Mouse (Mus musculus): ENCODE data around the gene Ino80d. TPM values are rescaled to one million over a fixed set of nuclear protein-coding genes. Genes with fewer than 3 reads are reported as not detected.

Ino80d gene
- polyA plus RNA-seq, 1 experiment from 2014 or later, result 4.9 TPM

DNA sequence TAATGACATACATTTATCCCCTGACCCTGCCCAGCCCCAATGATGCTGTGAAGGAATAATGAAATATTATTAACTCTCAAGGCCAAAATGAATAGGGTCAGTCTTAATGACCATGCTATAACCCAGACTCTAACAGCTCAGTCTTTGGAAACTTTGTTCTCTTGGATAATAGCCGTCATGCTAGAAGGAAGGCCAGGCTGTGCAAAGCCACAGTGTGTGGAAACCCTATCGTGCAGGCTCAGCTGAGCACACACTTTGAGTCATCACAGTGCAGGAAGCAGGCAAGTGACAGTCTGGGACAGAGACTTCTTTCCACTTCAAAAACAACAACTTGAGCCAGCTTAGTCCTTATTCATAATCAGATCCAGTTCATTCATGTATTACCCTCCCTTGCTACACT is 126.9 kb downstream of the Ino80d start:
- H3K27me3 ChIP-seq (ENCODE audit: control insufficient read depth, insufficient read depth, low read depth, low read length), result no peaks in the 10 kb centered on the region
- 34% methylated on average over 2 of the region's 2 CpGs for WGBS (ENCODE audit: insufficient replicate concordance)
- no peak for ATAC-seq (ENCODE audit: low read depth)
- no peak overlapping the region for H3K9ac ChIP-seq (ENCODE audit: low read depth, low read length)
- no peak overlapping the region for H3K4me2 ChIP-seq (ENCODE audit: low read depth, low read length)
- H3K9me3 ChIP-seq (replicated peaks; ENCODE audit: control insufficient read depth, low read length), result no peaks in the 10 kb centered on the region
- H3K36me3 ChIP-seq (ENCODE audit: control insufficient read depth, insufficient read depth), result no peaks in the 10 kb centered on the region
- no peak overlapping the region for H3K4me3 ChIP-seq (ENCODE audit: low read depth, low read length)
- H3K4me1 ChIP-seq (ENCODE audit: control insufficient read depth, low read depth, low read length), result no peaks in the 10 kb centered on the region; the same call in 1 of the 2 replicates
- H3K27ac ChIP-seq (ENCODE audit: low read length), result no peak overlapping the region

DNA sequence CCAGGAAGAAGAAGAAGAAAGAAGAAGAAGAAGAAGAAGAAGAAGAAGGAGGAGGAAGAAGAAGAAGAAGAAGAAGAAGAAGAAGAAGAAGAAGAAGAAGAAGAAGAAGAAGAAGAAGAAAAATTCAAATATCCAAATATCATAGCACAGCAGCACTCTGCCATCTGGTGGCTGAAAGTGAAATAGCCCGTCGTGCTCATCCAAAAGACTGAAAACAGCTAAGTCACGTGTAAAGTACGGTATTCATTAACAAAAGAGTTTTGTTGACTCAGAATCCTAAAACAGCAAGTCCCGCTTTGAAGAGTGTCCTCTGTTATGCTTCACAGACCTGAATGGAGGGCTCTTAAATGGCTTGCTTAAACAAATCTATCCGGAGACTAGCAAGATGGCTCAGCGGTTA is 128.2 kb downstream of the Ino80d start:
- H3K27me3 ChIP-seq (ENCODE audit: control insufficient read depth, insufficient read depth, low read depth, low read length), result no peaks in the 10 kb centered on the region
- WGBS (ENCODE audit: insufficient replicate concordance), result 24% methylated on average over 7 of the region's 7 CpGs
- H3K4me2 ChIP-seq (ENCODE audit: low read depth, low read length), result peak overlapping the region; percentile 30
- no peaks in the 10 kb centered on the region for H3K36me3 ChIP-seq (ENCODE audit: control insufficient read depth, insufficient read depth)
- no peak overlapping the region; the same call in 1 of the 2 replicates for H3K4me3 ChIP-seq (ENCODE audit: low read depth, low read length)
- ATAC-seq (ENCODE audit: low read depth), result no peak
- H3K27ac ChIP-seq (ENCODE audit: low read length), result no peak overlapping the region
- no peak overlapping the region for H3K9ac ChIP-seq (ENCODE audit: low read depth, low read length)
- no peaks in the 10 kb centered on the region for H3K9me3 ChIP-seq (replicated peaks; ENCODE audit: control insufficient read depth, low read length)
- H3K4me1 ChIP-seq (ENCODE audit: control insufficient read depth, low read depth, low read length), result no peaks in the 10 kb centered on the region; the same call in 1 of the 2 replicates

DNA sequence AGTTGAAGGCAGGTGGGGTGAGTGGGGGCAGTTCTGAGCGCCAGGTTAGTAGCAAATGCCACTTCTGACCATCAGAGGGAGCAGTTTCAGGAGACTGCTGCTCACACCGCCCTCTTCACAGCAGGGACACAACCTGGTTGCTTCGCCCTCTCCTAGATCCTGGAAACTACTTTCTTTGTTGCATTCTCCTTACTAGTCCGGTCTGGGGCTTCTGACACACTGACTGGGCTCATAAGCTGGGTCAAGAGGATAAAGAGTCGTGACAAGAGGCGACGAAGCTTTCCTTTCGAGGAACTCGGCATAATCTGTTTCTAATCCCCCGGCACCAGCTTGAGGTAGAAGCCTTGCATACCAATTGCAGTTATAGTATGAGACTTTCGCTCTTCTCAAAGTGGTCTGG is 129.9 kb downstream of the Ino80d start:
- no peak overlapping the region for H3K27ac ChIP-seq (ENCODE audit: low read length)
- no peaks in the 10 kb centered on the region for H3K36me3 ChIP-seq (ENCODE audit: control insufficient read depth, insufficient read depth)
- no peak for ATAC-seq (ENCODE audit: low read depth)
- no peaks in the 10 kb centered on the region; the same call in 1 of the 2 replicates for H3K4me1 ChIP-seq (ENCODE audit: control insufficient read depth, low read depth, low read length)
- peak overlapping the region; percentile 28; the same call in 1 of the 2 replicates for H3K4me2 ChIP-seq (ENCODE audit: low read depth, low read length)
- H3K9me3 ChIP-seq (replicated peaks; ENCODE audit: control insufficient read depth, low read length), result no peaks in the 10 kb centered on the region
- WGBS (ENCODE audit: insufficient replicate concordance), result 35% methylated on average over 11 of the region's 11 CpGs
- H3K9ac ChIP-seq (ENCODE audit: low read depth, low read length), result no peak overlapping the region
- H3K27me3 ChIP-seq (ENCODE audit: control insufficient read depth, insufficient read depth, low read depth, low read length), result no peaks in the 10 kb centered on the region
- no peak overlapping the region for H3K4me3 ChIP-seq (ENCODE audit: low read depth, low read length)

DNA sequence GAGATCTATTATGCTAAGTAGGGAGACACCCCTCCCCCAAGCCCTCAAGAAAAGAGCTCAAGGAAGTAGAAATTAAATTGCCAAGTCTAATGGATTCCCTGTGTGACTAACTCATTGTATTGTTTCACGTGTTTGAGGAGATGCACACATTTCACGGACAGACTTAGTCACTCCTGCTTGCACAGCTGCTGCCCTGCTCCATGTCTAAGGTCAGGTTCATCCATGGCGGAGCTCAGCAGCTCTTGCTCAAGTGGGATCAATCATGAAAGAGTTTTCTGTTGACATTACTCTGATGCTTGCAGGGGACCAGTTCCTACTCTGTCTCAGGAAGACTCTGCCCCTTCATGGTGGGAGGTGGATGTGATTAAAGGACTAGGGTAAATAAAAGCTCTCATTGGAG is 137.7 kb downstream of the Ino80d start:
- no peak overlapping the region for H3K9ac ChIP-seq (ENCODE audit: low read depth, low read length)
- no peaks in the 10 kb centered on the region for H3K36me3 ChIP-seq (ENCODE audit: control insufficient read depth, insufficient read depth)
- H3K4me2 ChIP-seq (ENCODE audit: low read depth, low read length), result no peak overlapping the region
- no peak overlapping the region for H3K27ac ChIP-seq (ENCODE audit: low read length)
- H3K4me3 ChIP-seq (ENCODE audit: low read depth, low read length), result no peak overlapping the region
- ATAC-seq (ENCODE audit: low read depth), result peak; percentile 87
- no peaks in the 10 kb centered on the region for H3K27me3 ChIP-seq (ENCODE audit: control insufficient read depth, insufficient read depth, low read depth, low read length)
- no peaks in the 10 kb centered on the region for H3K4me1 ChIP-seq (ENCODE audit: control insufficient read depth, low read depth, low read length)
- 48% methylated on average over 3 of the region's 3 CpGs for WGBS (ENCODE audit: insufficient replicate concordance)
- no peaks in the 10 kb centered on the region for H3K9me3 ChIP-seq (replicated peaks; ENCODE audit: control insufficient read depth, low read length)

DNA sequence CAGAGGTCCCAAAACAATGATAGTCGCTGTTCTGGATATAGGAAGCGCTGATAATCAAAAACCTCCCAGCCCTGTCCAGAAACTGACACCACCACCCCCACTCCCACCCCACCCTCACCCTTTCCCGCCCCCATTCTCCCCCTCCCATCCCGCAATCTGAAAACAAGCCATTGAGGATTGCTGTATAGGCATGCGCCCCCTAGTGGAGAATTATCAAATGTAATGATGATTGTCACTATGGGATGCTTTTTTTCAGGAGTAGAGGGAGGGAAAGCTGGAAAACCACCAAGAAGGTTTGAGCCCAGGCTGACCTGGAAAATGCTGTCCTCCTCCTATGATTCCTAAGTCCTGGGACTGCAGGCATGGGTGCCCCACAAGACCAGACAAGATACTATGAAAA is 147.6 kb downstream of the Ino80d start:
- WGBS (ENCODE audit: insufficient replicate concordance), result 19% methylated on average over 5 of the region's 5 CpGs
- H3K27ac ChIP-seq (ENCODE audit: low read length), result no peak overlapping the region
- H3K9ac ChIP-seq (ENCODE audit: low read depth, low read length), result no peak overlapping the region
- ATAC-seq (ENCODE audit: low read depth), result no peak
- no peaks in the 10 kb centered on the region for H3K27me3 ChIP-seq (ENCODE audit: control insufficient read depth, insufficient read depth, low read depth, low read length)
- no peaks in the 10 kb centered on the region for H3K9me3 ChIP-seq (replicated peaks; ENCODE audit: control insufficient read depth, low read length)
- no peaks in the 10 kb centered on the region for H3K36me3 ChIP-seq (ENCODE audit: control insufficient read depth, insufficient read depth)
- H3K4me1 ChIP-seq (ENCODE audit: control insufficient read depth, low read depth, low read length), result no peaks in the 10 kb centered on the region
- H3K4me2 ChIP-seq (ENCODE audit: low read depth, low read length), result no peak overlapping the region
- H3K4me3 ChIP-seq (ENCODE audit: low read depth, low read length), result no peak overlapping the region

DNA sequence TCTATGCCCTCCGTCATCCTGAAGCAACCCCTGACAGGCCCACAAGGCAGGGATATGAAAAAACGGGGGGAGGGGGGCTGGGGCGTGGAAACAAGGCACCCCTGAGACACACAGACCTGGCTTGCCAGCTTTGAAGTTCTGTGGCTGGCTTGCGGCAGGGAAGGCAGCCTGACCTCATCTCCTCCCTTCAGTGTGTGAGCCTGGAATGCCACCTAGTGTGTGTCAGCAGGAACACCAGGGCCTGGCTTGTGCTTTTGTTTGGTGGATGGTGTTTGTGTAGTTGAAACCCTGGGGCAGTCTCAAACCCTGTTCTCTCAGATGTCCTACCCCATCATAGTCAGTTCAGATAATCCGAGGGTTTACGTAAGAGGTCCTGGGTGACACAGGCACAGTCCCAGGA is 150.2 kb downstream of the Ino80d start:
- H3K36me3 ChIP-seq (ENCODE audit: control insufficient read depth, insufficient read depth), result no peaks in the 10 kb centered on the region
- no peaks in the 10 kb centered on the region for H3K9me3 ChIP-seq (replicated peaks; ENCODE audit: control insufficient read depth, low read length)
- no peak overlapping the region for H3K9ac ChIP-seq (ENCODE audit: low read depth, low read length)
- ATAC-seq (ENCODE audit: low read depth), result no peak
- no peaks in the 10 kb centered on the region for H3K4me1 ChIP-seq (ENCODE audit: control insufficient read depth, low read depth, low read length)
- 28% methylated on average over 6 of the region's 6 CpGs for WGBS (ENCODE audit: insufficient replicate concordance)
- H3K4me2 ChIP-seq (ENCODE audit: low read depth, low read length), result no peak overlapping the region
- H3K27me3 ChIP-seq (ENCODE audit: control insufficient read depth, insufficient read depth, low read depth, low read length), result no peaks in the 10 kb centered on the region
- no peak overlapping the region for H3K27ac ChIP-seq (ENCODE audit: low read length)
- H3K4me3 ChIP-seq (ENCODE audit: low read depth, low read length), result no peak overlapping the region

DNA sequence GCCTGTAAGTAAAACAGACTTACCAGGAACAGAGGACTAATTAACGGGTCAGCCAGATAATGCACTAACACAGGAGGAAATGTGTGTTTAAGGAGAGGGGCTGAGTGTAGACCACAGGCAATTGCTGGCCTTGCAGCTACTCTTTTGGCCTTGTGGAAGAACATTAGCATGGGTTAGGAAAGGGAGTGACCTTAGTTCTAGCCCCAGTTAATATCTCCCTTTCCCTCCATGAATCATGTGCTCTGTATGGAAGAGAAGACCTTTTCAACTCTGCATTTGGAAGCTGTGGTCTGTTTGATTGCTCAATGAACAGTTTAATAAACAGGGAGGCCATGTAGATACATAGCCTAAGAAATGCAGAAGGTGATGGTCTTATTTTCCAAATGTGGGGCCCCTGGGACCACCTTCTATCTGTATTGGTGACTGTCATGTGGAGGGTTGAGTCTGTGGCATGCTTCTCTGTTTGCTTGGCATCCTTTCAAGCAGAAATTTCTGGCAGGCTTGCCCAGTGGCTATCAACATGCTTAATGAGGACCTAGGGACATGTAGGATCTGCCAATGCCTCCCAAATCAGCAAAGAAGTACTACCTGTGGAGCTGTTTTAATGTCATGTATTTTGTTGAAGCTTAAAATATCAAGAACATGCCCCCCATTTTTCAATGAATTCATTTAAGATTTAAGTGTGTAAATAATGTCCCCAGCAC is 157.4 kb downstream of the Ino80d start:
- no peaks in the 10 kb centered on the region for H3K4me1 ChIP-seq (ENCODE audit: control insufficient read depth, low read depth, low read length)
- no peak overlapping the region for H3K4me2 ChIP-seq (ENCODE audit: low read depth, low read length)
- H3K4me3 ChIP-seq (ENCODE audit: low read depth, low read length), result no peak overlapping the region
- no peaks in the 10 kb centered on the region for H3K27me3 ChIP-seq (ENCODE audit: control insufficient read depth, insufficient read depth, low read depth, low read length)
- no peak overlapping the region for H3K9ac ChIP-seq (ENCODE audit: low read depth, low read length)
- H3K27ac ChIP-seq (ENCODE audit: low read length), result no peak overlapping the region
- ATAC-seq (ENCODE audit: low read depth), result no peak
- WGBS (ENCODE audit: insufficient replicate concordance), result 50% methylated on average over 1 of the region's 1 CpGs
- no peaks in the 10 kb centered on the region for H3K36me3 ChIP-seq (ENCODE audit: control insufficient read depth, insufficient read depth)
- no peaks in the 10 kb centered on the region for H3K9me3 ChIP-seq (replicated peaks; ENCODE audit: control insufficient read depth, low read length)

DNA sequence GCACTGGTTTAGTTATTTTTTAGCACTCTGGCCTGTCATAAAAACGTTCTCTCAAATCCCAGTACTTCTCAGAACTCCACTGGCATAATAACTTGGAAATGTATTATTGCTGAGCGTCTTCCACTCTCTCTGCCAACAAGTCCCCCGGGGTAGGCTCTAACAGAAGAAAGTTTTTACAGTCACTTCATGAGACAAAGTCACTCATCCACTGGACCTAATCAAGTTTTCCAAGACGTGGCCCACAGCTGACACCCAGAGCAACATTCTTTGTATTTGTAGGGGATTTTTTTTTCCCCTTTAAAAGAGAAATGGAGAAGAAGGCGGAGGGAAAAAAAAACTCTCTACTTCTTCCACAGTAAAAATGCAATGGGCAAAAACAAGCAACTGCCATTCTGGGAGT is 157.9 kb downstream of the Ino80d start:
- WGBS (ENCODE audit: insufficient replicate concordance), result 45% methylated on average over 5 of the region's 5 CpGs
- H3K4me2 ChIP-seq (ENCODE audit: low read depth, low read length), result no peak overlapping the region
- H3K9me3 ChIP-seq (replicated peaks; ENCODE audit: control insufficient read depth, low read length), result no peaks in the 10 kb centered on the region
- no peak overlapping the region for H3K4me3 ChIP-seq (ENCODE audit: low read depth, low read length)
- ATAC-seq (ENCODE audit: low read depth), result no peak
- no peaks in the 10 kb centered on the region for H3K36me3 ChIP-seq (ENCODE audit: control insufficient read depth, insufficient read depth)
- H3K9ac ChIP-seq (ENCODE audit: low read depth, low read length), result no peak overlapping the region
- H3K27ac ChIP-seq (ENCODE audit: low read length), result no peak overlapping the region
- H3K27me3 ChIP-seq (ENCODE audit: control insufficient read depth, insufficient read depth, low read depth, low read length), result no peaks in the 10 kb centered on the region
- H3K4me1 ChIP-seq (ENCODE audit: control insufficient read depth, low read depth, low read length), result no peaks in the 10 kb centered on the region

DNA sequence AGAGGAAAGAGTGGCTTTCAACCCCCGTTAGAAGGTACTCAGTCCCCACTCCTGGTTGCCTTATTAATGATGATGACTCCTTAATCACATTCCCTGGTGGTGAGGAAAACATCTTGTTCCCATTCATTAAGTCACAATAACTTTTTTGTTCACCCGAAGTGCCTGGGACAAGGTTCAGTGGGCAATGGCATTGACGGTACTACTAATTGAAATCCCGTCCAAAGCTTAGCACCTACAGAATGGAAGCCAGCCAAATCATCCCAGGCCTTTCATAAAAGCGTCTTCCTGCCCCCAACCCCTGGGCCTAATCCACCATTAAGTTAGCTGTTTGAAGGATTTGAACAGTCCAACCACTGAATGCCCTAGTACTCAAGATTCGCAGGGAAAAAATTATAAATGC is 159.1 kb downstream of the Ino80d start:
- no peaks in the 10 kb centered on the region for H3K36me3 ChIP-seq (ENCODE audit: control insufficient read depth, insufficient read depth)
- H3K27me3 ChIP-seq (ENCODE audit: control insufficient read depth, insufficient read depth, low read depth, low read length), result no peaks in the 10 kb centered on the region
- H3K9ac ChIP-seq (ENCODE audit: low read depth, low read length), result no peak overlapping the region
- no peak overlapping the region for H3K27ac ChIP-seq (ENCODE audit: low read length)
- no peaks in the 10 kb centered on the region for H3K9me3 ChIP-seq (replicated peaks; ENCODE audit: control insufficient read depth, low read length)
- H3K4me1 ChIP-seq (ENCODE audit: control insufficient read depth, low read depth, low read length), result no peaks in the 10 kb centered on the region
- H3K4me3 ChIP-seq (ENCODE audit: low read depth, low read length), result no peak overlapping the region
- no peak for ATAC-seq (ENCODE audit: low read depth)
- 68% methylated on average over 6 of the region's 6 CpGs for WGBS (ENCODE audit: insufficient replicate concordance)
- no peak overlapping the region for H3K4me2 ChIP-seq (ENCODE audit: low read depth, low read length)
